7 mouse cellular contexts compared by ENCODE assay signal in the genomic region with DNA sequence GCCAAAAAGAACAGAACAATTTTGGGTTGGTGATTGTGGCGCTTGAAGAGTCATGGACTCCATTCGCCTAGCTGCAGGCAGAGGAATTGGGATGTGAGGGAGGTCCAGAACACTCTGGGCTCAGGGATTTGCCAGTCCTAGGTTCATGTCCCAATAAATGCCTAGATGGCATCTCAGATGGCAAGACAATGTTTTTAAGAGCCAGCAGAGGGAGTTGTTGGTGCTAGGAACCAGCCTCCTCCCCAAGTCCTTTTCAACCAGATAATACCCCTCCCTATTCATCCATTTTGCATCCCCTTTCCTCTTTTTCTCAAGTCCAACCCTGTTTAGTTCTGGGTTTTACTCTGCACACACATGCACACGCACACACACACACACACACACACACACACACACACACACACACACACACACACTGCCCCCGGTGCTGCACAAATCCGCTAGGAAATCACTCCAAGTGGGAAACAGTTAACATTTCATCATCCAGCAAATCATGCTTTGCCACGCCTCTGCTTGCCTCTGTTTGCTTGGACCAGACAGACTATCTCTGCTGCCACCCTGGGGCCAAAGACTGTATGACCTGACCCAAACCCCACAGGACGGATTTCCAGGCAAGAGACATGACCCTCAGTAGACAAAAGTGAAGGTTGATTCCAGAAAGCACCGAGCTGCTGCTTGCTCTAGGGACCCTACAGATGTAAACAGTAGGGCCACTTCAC. TPM values are rescaled to one million over a fixed set of nuclear protein-coding genes. Genes with fewer than 3 reads are reported as not detected.
A peak's percentile ranks its signal among the peaks of the same experiment; 100 is the strongest.
DNase-seq lines count a peak whose midpoint lies in the region; ATAC-seq lines count a peak whose summit lies in the region.

No protein-coding gene starts in this region.

- 41% methylated on average over 8 of the region's 8 CpGs for WGBS in intestine, embryonic 14.5 days

- intact Hi-C loops in left cerebral cortex, postnatal 36 days (cut with DNase I) = loop anchor here (5.0 to 10.0 kb wide), 2 partner anchors 105 to 127 kb away; partner anchors contain the start of gene Syn1

- H3K36me3 ChIP-seq in intestine, embryonic 14.5 days (ENCODE audit: control insufficient read depth, insufficient read depth, low read length) = no peaks in the 10 kb centered on the region

- ATAC-seq in intestine, embryonic 14.5 days (replicated peaks; ENCODE audit: low FRiP score, low TSS enrichment, low read depth) = 0 out of 2 replicates have a peak, but pooled peaks have one; percentile 50
- peak; percentile 91 for ATAC-seq in megakaryocyte-erythroid progenitor cell, adult 5-6 weeks (replicated peaks; ENCODE audit: low FRiP score, low TSS enrichment, poor library complexity, severe bottlenecking)

- H3K27me3 ChIP-seq in intestine, embryonic 14.5 days (replicated peaks; ENCODE audit: control insufficient read depth, insufficient read depth, low read length) = no peaks in the 10 kb centered on the region

- H3K4me3 ChIP-seq in intestine, embryonic 14.5 days (ENCODE audit: low read depth, low read length) = no peak overlapping the region

- no peak overlapping the region for H3K9ac ChIP-seq in intestine, embryonic 14.5 days (ENCODE audit: low read length)

- DNase-seq in adrenal gland, adult (ENCODE audit: inconsistent age in 2 of 2, low spot score in 1 of 2) = peak; percentile 77 to 85
- peak; percentile 20 to 41 for DNase-seq in cerebellum, postnatal 4 days (ENCODE audit: low spot score in 2 of 2)
- DNase-seq in gastrocnemius, postnatal 25 days = peak; percentile 27
- peak; percentile 55 for DNase-seq in intestine, embryonic 14.5 days (ENCODE audit: low spot score)
- DNase-seq in left cerebral cortex, postnatal 36 days (ENCODE audit: low spot score in 2 of 2) = peak; percentile 7 to 22
- peak; percentile 6 for DNase-seq in spleen, adult 12 weeks (ENCODE audit: low spot score)

- H3K27ac ChIP-seq in intestine, embryonic 14.5 days (ENCODE audit: low read depth) = no peak overlapping the region

- no peaks in the 10 kb centered on the region for H3K9me3 ChIP-seq in intestine, embryonic 14.5 days (ENCODE audit: control insufficient read depth, low read length)

- no peaks in the 10 kb centered on the region for H3K4me1 ChIP-seq in intestine, embryonic 14.5 days (replicated peaks; ENCODE audit: control insufficient read depth, insufficient read depth, low read length)

- H3K4me2 ChIP-seq in intestine, embryonic 14.5 days (ENCODE audit: low read length) = peak overlapping the region; percentile 46

RNA-seq across cellular contexts. Expression of gene Araf, which starts 22.3 kb away (rescaled TPM):
- total RNA-seq in gastrocnemius, postnatal 25 days (2021) = 10 to 100 TPM; 83.6 to 84.7 TPM
- polyA plus RNA-seq in intestine, embryonic 14.5 days (2014; fragmentation: Nextera tagmentation; extraction: Ambion mirVana) = 95.7 and 110 TPM in 2 replicates
- 100 to 1,000 TPM; 172 to 185 TPM for total RNA-seq in left cerebral cortex, postnatal 36 days (2021)
- total RNA-seq in megakaryocyte-erythroid progenitor cell, adult 5-6 weeks (2014; fragmentation: Nextera tagmentation) = 101 and 125 TPM in 2 replicates
- total RNA-seq in megakaryocyte-erythroid progenitor cell, adult 5-6 weeks (2017) = 33.5 and 40.7 TPM in 2 replicates

RNA-seq across cellular contexts. Expression of gene Timp1, which starts 50.1 kb away (rescaled TPM):
- 1 to 10 TPM; 4.9 to 6.5 TPM for total RNA-seq in gastrocnemius, postnatal 25 days (2021)
- polyA plus RNA-seq in intestine, embryonic 14.5 days (2014; fragmentation: Nextera tagmentation; extraction: Ambion mirVana) = 29.9 and 34.9 TPM in 2 replicates
- total RNA-seq in left cerebral cortex, postnatal 36 days (2021) = under 1 TPM; 0.63 to 0.99 TPM
- not detected in 2 replicates for total RNA-seq in megakaryocyte-erythroid progenitor cell, adult 5-6 weeks (2014; fragmentation: Nextera tagmentation)
- not detected in 2 replicates for total RNA-seq in megakaryocyte-erythroid progenitor cell, adult 5-6 weeks (2017)

Comparison
In these comparisons a context has a peak if more than half of its experiments do, and no peak if none do; other contexts are left out.
1. DNase-seq: peak in every context shown above with its lines; median percentile 81 in adrenal gland, adult; 55 in intestine, embryonic 14.5 days; 30 in cerebellum, postnatal 4 days; 27 in gastrocnemius, postnatal 25 days; 14 in left cerebral cortex, postnatal 36 days; 6 in spleen, adult 12 weeks.